12 mouse cellular contexts compared by ENCODE assay signal in genomic region chr1:139314297-139314874, GRCm38 (mm10).
DNase-seq lines count a peak whose midpoint lies in the region; ATAC-seq and TF ChIP-seq lines count a peak whose summit lies in the region.
"Had no signal": no experiment of that assay in that cellular context is flagged by ENCODE, and none has a peak within 500 bp of the region (broad histone marks: within the 10 kb centered on the region; RNA-seq: fewer than 3 reads in every experiment).

No protein-coding gene starts in this region.

- H3K4me2 ChIP-seq in hindbrain, embryonic 16.5 days (ENCODE audit: low read length): no peak overlapping the region
- no peak overlapping the region for H3K4me2 ChIP-seq in hindbrain, embryonic 12.5 days (replicated peaks)
- H3K4me2 ChIP-seq: heart, embryonic 15.5 days had no signal

- H3K36me3 ChIP-seq in hindbrain, embryonic 16.5 days (ENCODE audit: control insufficient read depth, insufficient read depth, low read length): no peaks in the 10 kb centered on the region
- H3K36me3 ChIP-seq in hindbrain, embryonic 12.5 days: no peaks in the 10 kb centered on the region
- H3K36me3 ChIP-seq in MEL (ENCODE audit: control insufficient read depth in 1 of 2, insufficient read depth in 2 of 2, low read length in 2 of 2): no peaks in the 10 kb centered on the region
- H3K36me3 ChIP-seq: heart, embryonic 15.5 days had no signal

- TF ChIP-seq RAD21 in MEL (IDR thresholded peaks at IDR 0.05; ENCODE audit: low read depth, low read length): peak; percentile 59

- peak; percentile 23 to 54 (median 45); a peak in 5 of 6 replicates for TF ChIP-seq CTCF in MEL (IDR thresholded peaks at IDR 0.05 in 2 of 3, conservative IDR thresholded peaks at IDR 0.05 in 1 of 3; ENCODE audit: control insufficient read depth in 1 of 3, insufficient read depth in 1 of 3, low read depth in 2 of 3, low read length in 3 of 3, poor library complexity in 1 of 3, severe bottlenecking in 1 of 3)

- H3K4me1 ChIP-seq in hindbrain, embryonic 16.5 days (ENCODE audit: control insufficient read depth, insufficient read depth, low read depth, low read length): no peaks in the 10 kb centered on the region
- H3K4me1 ChIP-seq in hindbrain, embryonic 12.5 days: no peaks in the 10 kb centered on the region
- no peaks in the 10 kb centered on the region for H3K4me1 ChIP-seq in MEL (ENCODE audit: control insufficient read depth in 1 of 2, insufficient read depth in 2 of 2, low read length in 2 of 2)
- H3K4me1 ChIP-seq: heart, embryonic 15.5 days had no signal

- H3K4me3 ChIP-seq in hindbrain, embryonic 16.5 days (ENCODE audit: low read length): no peak overlapping the region
- no peak overlapping the region for H3K4me3 ChIP-seq in hindbrain, embryonic 12.5 days
- no peak overlapping the region for H3K4me3 ChIP-seq in MEL (ENCODE audit: control insufficient read depth in 1 of 2, insufficient read depth in 1 of 2, low read depth in 2 of 2, low read length in 2 of 2)
- H3K4me3 ChIP-seq: heart, embryonic 15.5 days had no signal

- DNase-seq in 416B (ENCODE audit: low read depth) (peak; percentile 23), MEL (ENCODE audit: low read depth, low spot score) (peak; percentile 27)
- peak; percentile 47 for DNase-seq in kidney, postnatal 14 days
- no peak for DNase-seq in natural killer cell, adult 2 months (ENCODE audit: low spot score in 2 of 2)
- no peak for DNase-seq in ovary, postnatal 14 days (ENCODE audit: low spot score)
- DNase-seq: cerebellum, adult 11 months; lung, adult 18-20 months; spleen, adult 18-20 months had no signal

- 81% methylated on average over 4 of the region's 4 CpGs for WGBS in hindbrain, embryonic 16.5 days
- 84% methylated on average over 4 of the region's 4 CpGs for WGBS in hindbrain, embryonic 12.5 days

- no peaks in the 10 kb centered on the region for H3K79me2 ChIP-seq in MEL (ENCODE audit: control insufficient read depth, insufficient read depth, low read length, poor library complexity)

- no peaks in the 10 kb centered on the region for H3K27me3 ChIP-seq in hindbrain, embryonic 16.5 days (replicated peaks; ENCODE audit: control insufficient read depth, insufficient read depth, low read length)
- H3K27me3 ChIP-seq in hindbrain, embryonic 12.5 days: no peaks in the 10 kb centered on the region
- H3K27me3 ChIP-seq in MEL (ENCODE audit: control insufficient read depth in 1 of 2, insufficient read depth in 2 of 2, low read length in 2 of 2): no peaks in the 10 kb centered on the region
- H3K27me3 ChIP-seq: heart, embryonic 15.5 days had no signal

- ATAC-seq in hindbrain, embryonic 16.5 days: peak; percentile 78; the same call in 1 of the 2 replicates
- no peak for ATAC-seq in hindbrain, embryonic 12.5 days (ENCODE audit: low FRiP score)
- ATAC-seq in activated CD4-positive, CD25-positive, alpha-beta regulatory T cell, adult 4 months: no peak

- H3K9ac ChIP-seq in hindbrain, embryonic 16.5 days (ENCODE audit: low read depth, low read length): no peak overlapping the region
- no peak overlapping the region for H3K9ac ChIP-seq in hindbrain, embryonic 12.5 days
- H3K9ac ChIP-seq in MEL (ENCODE audit: control insufficient read depth, low read depth, low read length, poor library complexity, severe bottlenecking): no peak overlapping the region
- H3K9ac ChIP-seq: heart, embryonic 15.5 days had no signal

- TF ChIP-seq POLR2A in MEL (IDR thresholded peaks at IDR 0.05; ENCODE audit: control insufficient read depth in 1 of 2, insufficient read depth in 1 of 2, low read depth in 1 of 2, low read length in 2 of 2, poor library complexity in 1 of 2): no peak

- no peak overlapping the region for H3K27ac ChIP-seq in hindbrain, embryonic 16.5 days (ENCODE audit: low read depth, low read length)
- H3K27ac ChIP-seq in hindbrain, embryonic 12.5 days: no peak overlapping the region
- no peak overlapping the region for H3K27ac ChIP-seq in MEL (ENCODE audit: control insufficient read depth, low read depth, low read length)
- H3K27ac ChIP-seq: heart, embryonic 15.5 days had no signal

- no peak for TF ChIP-seq EP300 in MEL (IDR thresholded peaks at IDR 0.05; ENCODE audit: low read depth in 1 of 2, low read length in 2 of 2)

- H3K9me3 ChIP-seq in hindbrain, embryonic 16.5 days (ENCODE audit: control insufficient read depth, low read length): no peaks in the 10 kb centered on the region
- no peaks in the 10 kb centered on the region for H3K9me3 ChIP-seq in hindbrain, embryonic 12.5 days (replicated peaks)
- H3K9me3 ChIP-seq in MEL (replicated peaks; ENCODE audit: insufficient read depth, low read length): no peaks in the 10 kb centered on the region
- H3K9me3 ChIP-seq: heart, embryonic 15.5 days had no signal

TF ChIP-seq in MEL, 35 proteins besides CTCF, POLR2A, EP300 and RAD21:
- TF ChIP-seq SMC3 (IDR thresholded peaks at IDR 0.05; ENCODE audit: low read depth, low read length) (peak; percentile 52), ZC3H11A (IDR thresholded peaks at IDR 0.05; ENCODE audit: low read depth, low read length) (peak; percentile 26; the same call in 1 of the 2 replicates), KAT2A (conservative IDR thresholded peaks at IDR 0.05; ENCODE audit: low read depth, low read length) (no peak)

Comparison
In these comparisons a context has a peak if more than half of its experiments do, and no peak if none do; other contexts are left out.
1. DNase-seq: peak in 416B (single experiment), MEL (single experiment) and kidney, postnatal 14 days (single experiment); none in natural killer cell, adult 2 months (0 of 2) and ovary, postnatal 14 days (single experiment).